Mouse (Mus musculus): ENCODE data around the gene Napsa.

DNA sequence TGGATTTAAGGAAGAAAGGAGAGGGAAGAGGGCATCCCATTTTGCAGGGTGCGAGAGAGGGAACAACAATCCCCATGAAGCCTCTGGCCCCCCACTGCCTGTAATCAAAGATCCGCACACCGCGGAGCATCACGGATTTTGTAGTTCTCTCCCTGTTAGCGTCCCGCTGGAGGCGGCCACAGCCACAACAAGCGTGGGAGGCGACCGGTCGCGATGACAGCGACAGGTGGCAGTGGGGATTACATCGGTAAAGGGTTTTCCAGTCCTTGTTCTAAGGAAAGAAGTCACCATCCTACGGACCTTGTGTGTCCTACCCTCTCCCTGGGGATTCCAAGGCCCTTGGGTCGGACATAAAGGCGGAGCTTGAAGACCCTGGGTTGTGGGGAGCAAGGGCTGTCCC lies 14.8 kb downstream of the Napsa start:
- TF ChIP-seq HCFC1 (IDR thresholded peaks at IDR 0.05; ENCODE audit: borderline replicate concordance, insufficient read depth, low read length): peak; percentile 98
- no peak for TF ChIP-seq MAFK (IDR thresholded peaks at IDR 0.05; ENCODE audit: insufficient read depth, low read depth, low read length)
- TF ChIP-seq ZNF384 (IDR thresholded peaks at IDR 0.05; ENCODE audit: low read depth, low read length): no peak
